Mouse (Mus musculus) hindbrain, embryonic 15.5 days (tissue): ENCODE measurements around the gene Rxfp4. TPM values are rescaled to one million over a fixed set of nuclear protein-coding genes. Genes with fewer than 3 reads are reported as not detected.
A peak's percentile ranks its signal among the peaks of the same experiment; 100 is the strongest.

Source experiments
- ATAC-seq: fragments of 200-750 bp; cut with Nextera tagmentation; 2 replicates; pipeline ENCODE4 v1.8.0; 2017; ENCODE audit warnings: low read depth, moderate number of reproducible peaks, moderate TSS enrichment; ENCODE audit not compliant: low FRiP score
- H3K27ac ChIP-seq: fragments of 300-500 bp; sonication (generic); replicated peaks from 2 replicates; pipeline ENCODE4 v1.5.1; 2015; ENCODE audit warnings: mild to moderate bottlenecking, inconsistent platforms
- H3K27me3 ChIP-seq: fragments of 300-500 bp; sonication (generic); 2 replicates; pipeline ENCODE4 v1.6.1; 2015; ENCODE audit warnings: control low read depth, inconsistent platforms
- H3K36me3 ChIP-seq: fragments of 300-500 bp; sonication (generic); 2 replicates; pipeline ENCODE4 v1.6.1; 2015; ENCODE audit warnings: control low read depth, inconsistent platforms
- H3K4me1 ChIP-seq: fragments of 300-500 bp; sonication (generic); replicated peaks from 2 replicates; pipeline ENCODE4 v1.6.1; 2015; ENCODE audit warnings: control low read depth, inconsistent platforms
- H3K4me2 ChIP-seq: fragments of 300-500 bp; sonication (generic); 2 replicates; pipeline ENCODE4 v1.6.1; 2015; ENCODE audit warnings: moderate library complexity, mild to moderate bottlenecking, inconsistent platforms
- H3K4me3 ChIP-seq: fragments of 300-500 bp; sonication (generic); 2 replicates; pipeline ENCODE4 v1.5.1; 2015; ENCODE audit warnings: mild to moderate bottlenecking, inconsistent platforms
- H3K9ac ChIP-seq: fragments of 300-500 bp; sonication (generic); 2 replicates; pipeline ENCODE4 v1.6.1; 2015; ENCODE audit warnings: inconsistent platforms
- H3K9me3 ChIP-seq: fragments of 300-500 bp; sonication (generic); 2 replicates; pipeline ENCODE4 v1.6.1; 2016; ENCODE audit warnings: control low read depth, inconsistent platforms
- WGBS: fragments of 180-500 bp; shearing (Covaris S2); methylation state at CpG from one replicate; pipeline ENCODE4 v1.1.7; 2015; 5-methylcytosine and 5-hydroxymethylcytosine counted together
- polyA plus RNA-seq: library from polyadenylated mRNA; unstranded; fragments of >200 nt; fragmentation: Nextera tagmentation; extraction: Ambion mirVana; gene quantifications from 2 replicates; pipeline ENCODE4 v1.2.1, GENCODE M21; 2015

Rxfp4 gene
- polyA plus RNA-seq, 1 experiment from 2014 or later = not detected

GRCm38 (mm10) chr3:88633056-88633455, 19.9 kb downstream of the Rxfp4 start:
- WGBS = 97% methylated on average over 10 of the region's 10 CpGs

GRCm38 (mm10) chr3:88631921-88632587, 20.9 kb downstream of the Rxfp4 start:
- Histone ChIP-seq H3K9me3 (no peaks in the 10 kb centered on the region), H3K4me3 (no peak overlapping the region), H3K9ac (no peak overlapping the region), H3K27ac (no peak overlapping the region), H3K4me1 (peaks cover 26% of the 10 kb centered on the region), H3K4me2 (no peak overlapping the region), H3K27me3 (no peaks in the 10 kb centered on the region), H3K36me3 (peaks cover 70% of the 10 kb centered on the region)
- 81% methylated on average over 12 of the region's 12 CpGs for WGBS
- ATAC-seq = no peak

More at GRCm38 (mm10) chr3:88633056-88633455, 19.9 kb downstream of the Rxfp4 start:
- Histone ChIP-seq H3K27ac (no peak overlapping the region), H3K27me3 (no peaks in the 10 kb centered on the region), H3K36me3 (peaks cover 72% of the 10 kb centered on the region), H3K4me2 (no peak overlapping the region), H3K4me1 (peaks cover 16% of the 10 kb centered on the region), H3K9ac (no peak overlapping the region), H3K4me3 (no peak overlapping the region), H3K9me3 (no peaks in the 10 kb centered on the region)
- ATAC-seq = no peak

GRCm38 (mm10) chr3:88630849-88631341, 22.0 kb downstream of the Rxfp4 start:
- peaks cover 58% of the 10 kb centered on the region for H3K36me3 ChIP-seq
- no peak overlapping the region for H3K27ac ChIP-seq
- H3K9ac ChIP-seq = no peak overlapping the region
- H3K4me3 ChIP-seq = no peak overlapping the region
- WGBS = 52% methylated on average over 6 of the region's 6 CpGs
- H3K9me3 ChIP-seq = no peaks in the 10 kb centered on the region
- H3K27me3 ChIP-seq = no peaks in the 10 kb centered on the region
- no peak for ATAC-seq
- H3K4me2 ChIP-seq = no peak overlapping the region
- H3K4me1 ChIP-seq = peaks cover 38% of the 10 kb centered on the region

GRCm38 (mm10) chr3:88630018-88630417, 22.9 kb downstream of the Rxfp4 start:
- H3K27me3 ChIP-seq = no peaks in the 10 kb centered on the region
- H3K9ac ChIP-seq = no peak overlapping the region
- no peak overlapping the region for H3K4me2 ChIP-seq
- H3K9me3 ChIP-seq = no peaks in the 10 kb centered on the region
- no peak for ATAC-seq
- 78% methylated on average over 9 of the region's 9 CpGs for WGBS
- peaks cover 46% of the 10 kb centered on the region for H3K4me1 ChIP-seq
- peaks cover 49% of the 10 kb centered on the region for H3K36me3 ChIP-seq
- no peak overlapping the region for H3K27ac ChIP-seq
- no peak overlapping the region for H3K4me3 ChIP-seq

- H3K9me3 ChIP-seq = no peaks in the 10 kb centered on the region
- no peak overlapping the region for H3K9ac ChIP-seq
- no peak overlapping the region for H3K4me3 ChIP-seq
- peaks cover 42% of the 10 kb centered on the region for H3K36me3 ChIP-seq
- H3K27ac ChIP-seq = no peak overlapping the region
- WGBS = 72% methylated on average over 13 of the region's 13 CpGs
- peaks cover 54% of the 10 kb centered on the region for H3K4me1 ChIP-seq
- H3K4me2 ChIP-seq = no peak overlapping the region
- H3K27me3 ChIP-seq = no peaks in the 10 kb centered on the region
- ATAC-seq = no peak
Measured at GRCm38 (mm10) chr3:88629244-88629643, 23.7 kb downstream of the Rxfp4 start.

GRCm38 (mm10) chr3:88628766-88629165, 24.2 kb downstream of the Rxfp4 start:
- Histone ChIP-seq H3K27ac (no peak overlapping the region), H3K36me3 (peaks cover 37% of the 10 kb centered on the region), H3K9me3 (no peaks in the 10 kb centered on the region), H3K9ac (no peak overlapping the region), H3K4me3 (no peak overlapping the region), H3K4me2 (no peak overlapping the region), H3K27me3 (no peaks in the 10 kb centered on the region), H3K4me1 (peaks cover 59% of the 10 kb centered on the region)
- 78% methylated on average over 4 of the region's 4 CpGs for WGBS
- no peak for ATAC-seq

- Histone ChIP-seq H3K4me1 (peaks cover 62% of the 10 kb centered on the region), H3K27me3 (no peaks in the 10 kb centered on the region), H3K36me3 (peaks cover 25% of the 10 kb centered on the region), H3K9ac (no peak overlapping the region), H3K4me2 (no peak overlapping the region), H3K4me3 (no peak overlapping the region), H3K9me3 (no peaks in the 10 kb centered on the region), H3K27ac (no peak overlapping the region)
- no peak for ATAC-seq
- WGBS = 93% methylated on average over 2 of the region's 2 CpGs
Measured at GRCm38 (mm10) chr3:88627535-88627934, 25.4 kb downstream of the Rxfp4 start.

- Histone ChIP-seq H3K9me3 (no peaks in the 10 kb centered on the region), H3K4me2 (0 out of 2 replicates have a peak overlapping the region, but pooled peaks have one; percentile 1), H3K27ac (0 out of 2 replicates have a peak overlapping the region, but pooled peaks have one; percentile 27), H3K4me1 (peaks cover 62% of the 10 kb centered on the region), H3K27me3 (no peaks in the 10 kb centered on the region), H3K36me3 (peaks cover 20% of the 10 kb centered on the region), H3K4me3 (no peak overlapping the region), H3K9ac (no peak overlapping the region)
- 70% methylated on average over 4 of the region's 4 CpGs for WGBS
- ATAC-seq = no peak
Measured at GRCm38 (mm10) chr3:88627114-88627513, 25.8 kb downstream of the Rxfp4 start.

- peaks cover 62% of the 10 kb centered on the region for H3K4me1 ChIP-seq
- no peak for ATAC-seq
- H3K9ac ChIP-seq = peak overlapping the region; percentile 5; the same call in 1 of the 2 replicates
- peak overlapping the region; percentile 14; the same call in 1 of the 2 replicates for H3K4me2 ChIP-seq
- no peaks in the 10 kb centered on the region for H3K9me3 ChIP-seq
- WGBS = 44% methylated on average over 7 of the region's 7 CpGs
- peaks cover 12% of the 10 kb centered on the region for H3K36me3 ChIP-seq
- H3K4me3 ChIP-seq = no peak overlapping the region
- peak overlapping the region; percentile 27 for H3K27ac ChIP-seq
- no peaks in the 10 kb centered on the region for H3K27me3 ChIP-seq
Measured at GRCm38 (mm10) chr3:88626316-88626715, 26.6 kb downstream of the Rxfp4 start.

- Histone ChIP-seq H3K9ac (no peak overlapping the region), H3K9me3 (no peaks in the 10 kb centered on the region), H3K4me2 (peak overlapping the region; percentile 96), H3K27ac (peak overlapping the region; percentile 96; the same call in 1 of the 2 replicates), H3K4me1 (peaks cover 66% of the 10 kb centered on the region), H3K27me3 (no peaks in the 10 kb centered on the region), H3K36me3 (peaks cover 9% of the 10 kb centered on the region), H3K4me3 (no peak overlapping the region)
- ATAC-seq = no peak
- WGBS = 88% methylated on average over 7 of the region's 7 CpGs
Measured at GRCm38 (mm10) chr3:88625531-88625930, 27.4 kb downstream of the Rxfp4 start.

GRCm38 (mm10) chr3:88624951-88625350, 28.0 kb downstream of the Rxfp4 start:
- Histone ChIP-seq H3K9ac (peak overlapping the region; percentile 97), H3K4me3 (peak overlapping the region; percentile 92), H3K4me2 (peak overlapping the region; percentile 96), H3K27me3 (no peaks in the 10 kb centered on the region), H3K36me3 (peaks cover 4% of the 10 kb centered on the region), H3K27ac (peak overlapping the region; percentile 96), H3K9me3 (no peaks in the 10 kb centered on the region), H3K4me1 (peaks cover 70% of the 10 kb centered on the region)
- no peak for ATAC-seq
- 21% methylated on average over 2 of the region's 2 CpGs for WGBS

GRCm38 (mm10) chr3:88624324-88624723, 28.6 kb downstream of the Rxfp4 start:
- Histone ChIP-seq H3K4me3 (peak overlapping the region; percentile 92), H3K27me3 (no peaks in the 10 kb centered on the region), H3K4me1 (peaks cover 66% of the 10 kb centered on the region), H3K27ac (peak overlapping the region; percentile 96), H3K9me3 (no peaks in the 10 kb centered on the region), H3K36me3 (no peaks in the 10 kb centered on the region), H3K9ac (peak overlapping the region; percentile 97), H3K4me2 (peak overlapping the region; percentile 96)
- 6% methylated on average over 4 of the region's 4 CpGs for WGBS
- ATAC-seq = peak; percentile 9; the same call in 1 of the 2 replicates
